Mouse (Mus musculus) layer of hippocampus, adult 9-11 months (tissue): ENCODE results near the gene Itgax.

Experiments used
- DNase-seq: peaks from one replicate; pipeline ENCODE4 v3.0.0; 2022

The Itgax gene

DNA sequence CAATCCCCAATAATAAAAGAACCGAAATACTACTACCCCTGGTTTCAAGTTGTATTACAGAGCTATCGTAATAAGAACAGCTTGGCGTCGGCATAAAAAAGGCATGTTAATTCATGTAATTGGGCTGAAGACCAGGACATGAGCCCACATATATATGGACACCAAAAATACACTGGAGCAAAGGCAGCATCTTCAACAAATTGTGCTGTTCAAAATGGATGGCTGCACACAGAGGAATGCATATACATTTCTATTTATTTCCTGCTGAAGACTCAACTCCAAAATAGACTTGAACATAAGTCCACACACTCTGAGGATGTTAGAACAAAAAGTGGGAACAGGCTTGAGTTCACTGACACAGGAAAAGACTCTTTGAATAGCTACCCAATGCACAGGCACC lies 34.7 kb downstream of the Itgax start:
- no peak for DNase-seq

GRCm38 (mm10) chr7:128166391-128166790 lies 37.0 kb downstream of the Itgax start:
- no peak for DNase-seq

DNA sequence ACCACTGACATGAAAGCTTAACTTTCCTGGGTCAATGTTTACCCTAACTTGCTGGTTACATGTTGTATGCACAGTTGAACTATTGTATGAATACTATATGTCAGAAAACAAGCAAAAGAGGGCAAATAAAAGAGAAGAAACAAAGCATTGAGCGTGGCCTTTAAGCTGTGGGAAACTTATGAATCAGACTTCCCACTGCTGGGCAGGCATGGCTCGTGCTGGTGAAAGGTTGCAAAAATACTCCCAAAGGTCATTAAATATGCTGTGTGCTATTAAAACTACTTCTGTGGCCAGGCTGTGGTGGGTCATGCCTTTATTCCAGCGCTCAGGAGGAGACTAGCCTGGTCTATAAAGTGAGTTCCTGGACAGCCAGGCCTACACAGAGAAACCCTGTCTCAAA lies 40.6 kb downstream of the Itgax start:
- no peak for DNase-seq

GRCm38 (mm10) chr7:128178385-128178784 lies 49.0 kb downstream of the Itgax start:
- DNase-seq: peak; percentile 41

- DNase-seq: peak; percentile 52
Measured at GRCm38 (mm10) chr7:128180126-128180525, 50.8 kb downstream of the Itgax start.

GRCm38 (mm10) chr7:128180546-128180945 lies 51.2 kb downstream of the Itgax start:
- no peak for DNase-seq

GRCm38 (mm10) chr7:128181691-128182090 lies 52.3 kb downstream of the Itgax start:
- no peak for DNase-seq
